Mouse (Mus musculus) intestine, embryonic 15.5 days (tissue): ENCODE results near the gene Epb41l3. TPM values are rescaled to one million over a fixed set of nuclear protein-coding genes. Genes with fewer than 3 reads are reported as not detected.

Source experiments
- ATAC-seq: fragments of 200-750 bp; cut with Nextera tagmentation; 2 replicates; pipeline ENCODE4 v1.8.0; 2017; ENCODE audit warnings: moderate TSS enrichment, moderate library complexity
- H3K27ac ChIP-seq: fragments of 300-500 bp; sonication (generic); 2 replicates; pipeline ENCODE4 v1.5.1; 2015; ENCODE audit warnings: mild to moderate bottlenecking, inconsistent platforms
- H3K27me3 ChIP-seq: fragments of 300-500 bp; sonication (generic); replicated peaks from 2 replicates; pipeline ENCODE4 v1.6.1; 2015; ENCODE audit warnings: inconsistent platforms
- H3K36me3 ChIP-seq: fragments of 300-500 bp; sonication (generic); 2 replicates; pipeline ENCODE4 v1.6.1; 2015; ENCODE audit warnings: inconsistent platforms
- H3K4me1 ChIP-seq: fragments of 300-500 bp; sonication (generic); replicated peaks from 2 replicates; pipeline ENCODE4 v1.6.1; 2015; ENCODE audit warnings: inconsistent platforms
- H3K4me2 ChIP-seq: fragments of 300-500 bp; sonication (generic); replicated peaks from 2 replicates; pipeline ENCODE4 v1.6.1; 2015; ENCODE audit warnings: mild to moderate bottlenecking, inconsistent platforms
- H3K4me3 ChIP-seq: fragments of 300-500 bp; sonication (generic); replicated peaks from 2 replicates; pipeline ENCODE4 v1.5.1; 2015; ENCODE audit warnings: inconsistent platforms
- H3K9ac ChIP-seq: fragments of 300-500 bp; sonication (generic); 2 replicates; pipeline ENCODE4 v1.6.1; 2015; ENCODE audit warnings: inconsistent platforms
- H3K9me3 ChIP-seq: fragments of 300-500 bp; sonication (generic); 2 replicates; pipeline ENCODE4 v1.6.1; 2016; ENCODE audit warnings: inconsistent platforms
- WGBS: fragments of 180-500 bp; shearing (Covaris S2); methylation state at CpG from one replicate; pipeline ENCODE4 v1.1.7; 2015; 5-methylcytosine and 5-hydroxymethylcytosine counted together
- polyA plus RNA-seq: library from polyadenylated mRNA; unstranded; fragments of >200 nt; fragmentation: Nextera tagmentation; extraction: Ambion mirVana; gene quantifications from 2 replicates; pipeline ENCODE4 v1.2.1, GENCODE M21; 2015

Gene Epb41l3
- polyA plus RNA-seq, result 118 and 131 TPM in 2 replicates

GRCm38 (mm10) chr17:69075501-69076237, at the start of gene Epb41l3:
TSS of gene Epb41l3 (plus strand) at chr17:69075683.
- WGBS, result under 1% methylated on average over 47 of the region's 47 CpGs
- no peaks in the 10 kb centered on the region for H3K36me3 ChIP-seq
- peak within 1 kb of the TSS; percentile 72 for H3K27ac ChIP-seq
- H3K4me1 ChIP-seq, result peaks cover 10% of the 10 kb centered on the region; the same call in 1 of the 2 replicates
- H3K4me2 ChIP-seq, result peak within 1 kb of the TSS; percentile 91
- 0 out of 2 replicates have a peak, but pooled peaks cover 18% of the 10 kb centered on the region for H3K27me3 ChIP-seq
- peak within 1 kb of the TSS; percentile 60 for H3K9ac ChIP-seq
- H3K9me3 ChIP-seq, result no peaks in the 10 kb centered on the region
- peak within 1 kb of the TSS; percentile 62 for H3K4me3 ChIP-seq
- peak; percentile 89 for ATAC-seq

GRCm38 (mm10) chr17:69038760-69039675, 36.5 kb upstream of the Epb41l3 start:
- no peak overlapping the region for H3K9ac ChIP-seq
- no peak overlapping the region for H3K4me2 ChIP-seq
- no peaks in the 10 kb centered on the region for H3K4me1 ChIP-seq
- ATAC-seq, result no peak
- no peaks in the 10 kb centered on the region for H3K9me3 ChIP-seq
- no peak overlapping the region for H3K27ac ChIP-seq
- H3K4me3 ChIP-seq, result no peak overlapping the region
- H3K36me3 ChIP-seq, result no peaks in the 10 kb centered on the region
- WGBS, result 70% methylated on average over 12 of the region's 12 CpGs
- no peaks in the 10 kb centered on the region for H3K27me3 ChIP-seq

GRCm38 (mm10) chr17:69041516-69041915, 34.0 kb upstream of the Epb41l3 start:
- H3K4me1 ChIP-seq, result no peaks in the 10 kb centered on the region
- H3K4me3 ChIP-seq, result no peak overlapping the region
- WGBS, result 37% methylated on average over 4 of the region's 4 CpGs
- ATAC-seq, result no peak
- no peaks in the 10 kb centered on the region for H3K27me3 ChIP-seq
- no peaks in the 10 kb centered on the region for H3K9me3 ChIP-seq
- no peaks in the 10 kb centered on the region for H3K36me3 ChIP-seq
- no peak overlapping the region for H3K27ac ChIP-seq
- H3K9ac ChIP-seq, result no peak overlapping the region
- no peak overlapping the region for H3K4me2 ChIP-seq

GRCm38 (mm10) chr17:69048826-69049225, 26.7 kb upstream of the Epb41l3 start:
- Histone ChIP-seq H3K9ac (no peak overlapping the region), H3K27ac (no peak overlapping the region), H3K4me3 (no peak overlapping the region), H3K27me3 (no peaks in the 10 kb centered on the region), H3K9me3 (no peaks in the 10 kb centered on the region), H3K4me2 (no peak overlapping the region), H3K36me3 (no peaks in the 10 kb centered on the region), H3K4me1 (no peaks in the 10 kb centered on the region)
- 66% methylated on average over 3 of the region's 3 CpGs for WGBS
- no peak for ATAC-seq

- Histone ChIP-seq H3K27me3 (no peaks in the 10 kb centered on the region), H3K4me1 (no peaks in the 10 kb centered on the region), H3K4me2 (no peak overlapping the region), H3K9ac (no peak overlapping the region), H3K27ac (no peak overlapping the region), H3K36me3 (no peaks in the 10 kb centered on the region), H3K9me3 (no peaks in the 10 kb centered on the region), H3K4me3 (no peak overlapping the region)
- WGBS, result 59% methylated on average over 4 of the region's 4 CpGs
- no peak for ATAC-seq
Observed at GRCm38 (mm10) chr17:69054029-69054428, 21.5 kb upstream of the Epb41l3 start.

- Histone ChIP-seq H3K4me2 (no peak overlapping the region), H3K27me3 (no peaks in the 10 kb centered on the region), H3K9ac (no peak overlapping the region), H3K9me3 (no peaks in the 10 kb centered on the region), H3K36me3 (no peaks in the 10 kb centered on the region), H3K4me3 (no peak overlapping the region), H3K27ac (no peak overlapping the region), H3K4me1 (no peaks in the 10 kb centered on the region)
- 84% methylated on average over 7 of the region's 7 CpGs for WGBS
- no peak for ATAC-seq
Observed at GRCm38 (mm10) chr17:69059760-69060159, 15.7 kb upstream of the Epb41l3 start.

- WGBS, result 80% methylated on average over 7 of the region's 7 CpGs
- H3K36me3 ChIP-seq, result no peaks in the 10 kb centered on the region
- H3K27ac ChIP-seq, result no peak overlapping the region
- no peak overlapping the region for H3K9ac ChIP-seq
- H3K4me2 ChIP-seq, result no peak overlapping the region
- no peak overlapping the region for H3K4me3 ChIP-seq
- H3K9me3 ChIP-seq, result no peaks in the 10 kb centered on the region
- no peaks in the 10 kb centered on the region for H3K27me3 ChIP-seq
- ATAC-seq, result no peak
- no peaks in the 10 kb centered on the region for H3K4me1 ChIP-seq
Observed at GRCm38 (mm10) chr17:69060388-69060787, 15.1 kb upstream of the Epb41l3 start.

GRCm38 (mm10) chr17:69061883-69062745, 13.4 kb upstream of the Epb41l3 start:
- H3K27ac ChIP-seq, result peak overlapping the region; percentile 68
- H3K9ac ChIP-seq, result no peak overlapping the region
- H3K27me3 ChIP-seq, result no peaks in the 10 kb centered on the region
- H3K4me2 ChIP-seq, result 0 out of 2 replicates have a peak overlapping the region, but pooled peaks have one; percentile 9
- WGBS, result 42% methylated on average over 9 of the region's 9 CpGs
- no peaks in the 10 kb centered on the region for H3K9me3 ChIP-seq
- H3K4me3 ChIP-seq, result no peak overlapping the region
- no peaks in the 10 kb centered on the region for H3K36me3 ChIP-seq
- peak; percentile 98 for ATAC-seq
- H3K4me1 ChIP-seq, result no peaks in the 10 kb centered on the region

GRCm38 (mm10) chr17:69067937-69068739, 7.3 kb upstream of the Epb41l3 start:
- peak overlapping the region; percentile 29 for H3K4me2 ChIP-seq
- peak; percentile 86 for ATAC-seq

GRCm38 (mm10) chr17:69074095-69074494, 1.4 kb upstream of the Epb41l3 start:
- H3K27me3 ChIP-seq, result 0 out of 2 replicates have a peak, but pooled peaks cover 18% of the 10 kb centered on the region
- H3K4me3 ChIP-seq, result no peak overlapping the region
- H3K27ac ChIP-seq, result peak overlapping the region; percentile 68
- ATAC-seq, result peak; percentile 66
- H3K9me3 ChIP-seq, result no peaks in the 10 kb centered on the region
- no peak overlapping the region for H3K9ac ChIP-seq
- 65% methylated on average over 4 of the region's 4 CpGs for WGBS
- no peaks in the 10 kb centered on the region for H3K36me3 ChIP-seq
- peaks cover 10% of the 10 kb centered on the region; the same call in 1 of the 2 replicates for H3K4me1 ChIP-seq
- H3K4me2 ChIP-seq, result no peak overlapping the region

More at GRCm38 (mm10) chr17:69067937-69068739, 7.3 kb upstream of the Epb41l3 start:
- peak overlapping the region; percentile 46 for H3K27ac ChIP-seq
- H3K9ac ChIP-seq, result no peak overlapping the region
- no peak overlapping the region for H3K4me3 ChIP-seq
- no peaks in the 10 kb centered on the region for H3K9me3 ChIP-seq
- no peaks in the 10 kb centered on the region for H3K4me1 ChIP-seq
- 34% methylated on average over 11 of the region's 11 CpGs for WGBS
- no peaks in the 10 kb centered on the region for H3K27me3 ChIP-seq
- no peaks in the 10 kb centered on the region for H3K36me3 ChIP-seq

- peak overlapping the region; percentile 62 for H3K4me3 ChIP-seq
- ATAC-seq, result peak; percentile 66
- peak overlapping the region; percentile 60 for H3K9ac ChIP-seq
- peak overlapping the region; percentile 91 for H3K4me2 ChIP-seq
- no peaks in the 10 kb centered on the region for H3K9me3 ChIP-seq
- no peaks in the 10 kb centered on the region for H3K36me3 ChIP-seq
- 0% methylated on average over 28 of the region's 28 CpGs for WGBS
- H3K27me3 ChIP-seq, result 0 out of 2 replicates have a peak, but pooled peaks cover 18% of the 10 kb centered on the region
- H3K4me1 ChIP-seq, result peaks cover 10% of the 10 kb centered on the region; the same call in 1 of the 2 replicates
- H3K27ac ChIP-seq, result peak overlapping the region; percentile 72
Observed at GRCm38 (mm10) chr17:69076238-69076625, 749 bp downstream of the Epb41l3 start.
